ENCODE assay signal across 8 mouse cellular contexts in genomic region chr7:73556688-73557667, GRCm38 (mm10). TPM values are rescaled to one million over a fixed set of nuclear protein-coding genes. Genes with fewer than 3 reads are reported as not detected.
DNase-seq lines count a peak whose midpoint lies in the region; ATAC-seq and TF ChIP-seq lines count a peak whose summit lies in the region.

No protein-coding gene starts in this region.

- peak overlapping the region; percentile 100 for H3K4me3 ChIP-seq in lung, embryonic 14.5 days (ENCODE audit: low read depth, low read length)
- H3K4me3 ChIP-seq in macrophage (ENCODE audit: inconsistent target): peak overlapping the region; percentile 81

- TF ChIP-seq CTCF in lung, embryonic 14.5 days (IDR thresholded peaks at IDR 0.05; ENCODE audit: low read depth): no peak

- peak overlapping the region; percentile 100 for H3K9ac ChIP-seq in lung, embryonic 14.5 days

- DNase-seq in lung, embryonic 14.5 days: peak; percentile 76
- no peak for DNase-seq in lung, postnatal 14 days
- peak; percentile 56 for DNase-seq in T-cell, adult 2 months (ENCODE audit: low spot score)
- DNase-seq in forelimb bud, embryonic 11.5 days (ENCODE audit: low read depth, low spot score): peak; percentile 53
- no peak for DNase-seq in layer of hippocampus, postnatal 36 days
- no peak for DNase-seq in urinary bladder, postnatal 4 days (ENCODE audit: low spot score in 2 of 2)
- DNase-seq in testis, postnatal 10 days (ENCODE audit: low spot score): no peak

- peaks cover 11% of the 10 kb centered on the region for H3K4me1 ChIP-seq in lung, embryonic 14.5 days (ENCODE audit: insufficient read depth)

- peak overlapping the region; percentile 65 for H3K4me2 ChIP-seq in lung, embryonic 14.5 days

- H3K36me3 ChIP-seq in lung, embryonic 14.5 days (ENCODE audit: insufficient read depth): peaks cover 12% of the 10 kb centered on the region
- H3K36me3 ChIP-seq in macrophage (ENCODE audit: inconsistent target): no peaks in the 10 kb centered on the region

- peaks cover 57% of the 10 kb centered on the region for H3K79me2 ChIP-seq in macrophage (ENCODE audit: inconsistent target)

- no peaks in the 10 kb centered on the region for H3K27me3 ChIP-seq in lung, embryonic 14.5 days (ENCODE audit: insufficient read depth, low read length)

- H3K9me3 ChIP-seq in lung, embryonic 14.5 days (ENCODE audit: low read depth, low read length): no peaks in the 10 kb centered on the region

- peak overlapping the region; percentile 100 for H3K27ac ChIP-seq in lung, embryonic 14.5 days (ENCODE audit: low read depth)
- H3K27ac ChIP-seq in macrophage: peak overlapping the region; percentile 89

- WGBS in lung, embryonic 14.5 days: under 1% methylated on average over 25 of the region's 25 CpGs
- under 1% methylated on average over 25 of the region's 25 CpGs for WGBS in macrophage (ENCODE audit: missing documents)

- ATAC-seq in lung, embryonic 14.5 days (ENCODE audit: insufficient read depth): no peak

RNA-seq across cellular contexts. Expression of gene Chd2, which starts 15.3 kb away (rescaled TPM):
- polyA plus RNA-seq in lung, embryonic 14.5 days (2014; fragmentation: Nextera tagmentation; extraction: Ambion mirVana): 58.7 and 62.1 TPM in 2 replicates
- total RNA-seq in macrophage (2018; cell fraction: chromatin; rRNA removed): 100 to 1,000 TPM; 403 to 732 (median 510) TPM
- 10 to 100 TPM; 21.1 to 41.7 (median 26.6) TPM for total RNA-seq in macrophage (2018; cell fraction: cytosol; rRNA removed)
- total RNA-seq in macrophage (2018; cell fraction: nucleus; rRNA removed): 100 to 1,000 TPM; 110 to 331 (median 224) TPM
- polyA plus RNA-seq in macrophage (2018): 11.4 to 34.5 TPM (median 15.8 TPM) in 3 replicates
- total RNA-seq in layer of hippocampus, postnatal 36 days (2021): 10 to 100 TPM; 46.4 to 61.7 TPM

Comparison
In these comparisons a context has a peak if more than half of its experiments do, and no peak if none do; other contexts are left out.
1. DNase-seq: peak in lung, embryonic 14.5 days (single experiment), T-cell, adult 2 months (single experiment) and forelimb bud, embryonic 11.5 days (single experiment); none in lung, postnatal 14 days (single experiment), layer of hippocampus, postnatal 36 days (0 of 2), urinary bladder, postnatal 4 days (0 of 2) and testis, postnatal 10 days (single experiment).